Mouse (Mus musculus) G1E-ER4 (cell line): Measurements from ENCODE around the gene Alpk1. TPM values are rescaled to one million over a fixed set of nuclear protein-coding genes. Genes with fewer than 3 reads are reported as not detected.

Source experiments
- GATA1 ChIP-seq: IDR thresholded peaks from one replicate; pipeline ENCODE4 v1.8.0; 2012; ENCODE audit warnings: low read length, inconsistent platforms
- polyA plus RNA-seq: library from polyadenylated mRNA; stranded (reverse); fragments of >175 nt; gene quantifications from 2 replicates; pipeline ENCODE4 v1.2.3, GENCODE M21; 2012

Gene Alpk1
- polyA plus RNA-seq: 0.02 and 0.09 TPM in 2 replicates

GRCm38 (mm10) chr3:127780021-127780644 lies at the start of gene Alpk1:
TSS of gene Alpk1 (minus strand) at chr3:127780527.
- no peak for TF ChIP-seq GATA1

- no peak for TF ChIP-seq GATA1
Observed at GRCm38 (mm10) chr3:127827123-127827522, 46.8 kb upstream of the Alpk1 start.

GRCm38 (mm10) chr3:127826503-127826902 lies 46.2 kb upstream of the Alpk1 start:
- no peak for TF ChIP-seq GATA1

- TF ChIP-seq GATA1: no peak
Observed at GRCm38 (mm10) chr3:127823886-127824863, 43.8 kb upstream of the Alpk1 start.

DNA sequence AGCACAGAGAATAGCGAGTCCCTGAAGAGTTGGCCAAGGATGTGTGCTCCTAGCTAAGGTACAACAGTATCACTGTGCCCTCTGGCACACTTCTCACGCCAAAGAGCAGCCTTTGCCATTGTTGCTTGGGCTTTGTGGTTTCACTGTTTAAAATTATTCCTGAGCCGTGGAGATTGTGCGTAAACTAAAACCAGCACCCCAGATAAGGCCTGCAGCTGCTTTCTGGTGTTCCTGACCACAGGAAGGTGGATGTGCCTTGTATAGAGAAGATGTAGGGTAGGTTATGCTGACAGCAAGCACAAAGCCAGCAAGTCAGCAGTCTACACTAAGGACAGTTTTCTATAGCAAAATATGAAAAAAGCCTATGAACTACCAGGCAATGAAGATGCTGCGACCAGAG lies 40.9 kb upstream of the Alpk1 start:
- peak; percentile 77 for TF ChIP-seq GATA1

DNA sequence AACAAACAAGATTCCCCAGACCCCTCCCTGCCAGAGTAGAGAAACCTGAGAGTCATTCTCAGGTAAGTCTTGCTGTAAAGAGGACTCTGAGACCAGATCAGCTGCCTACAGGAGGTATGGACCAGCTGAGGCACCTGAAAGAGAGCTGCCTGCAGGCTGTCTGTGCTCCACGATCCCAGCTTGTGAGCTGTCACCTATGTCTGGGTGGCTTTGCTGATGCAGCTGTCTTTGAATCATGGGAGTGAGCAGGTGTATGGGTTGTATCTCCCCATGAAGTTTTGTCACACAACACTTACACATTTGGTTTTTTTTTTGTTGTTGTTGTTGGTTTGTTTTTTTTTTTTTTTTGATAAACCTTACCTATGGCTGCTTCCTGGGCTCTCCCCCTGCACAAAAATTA lies 40.1 kb upstream of the Alpk1 start:
- TF ChIP-seq GATA1: no peak

DNA sequence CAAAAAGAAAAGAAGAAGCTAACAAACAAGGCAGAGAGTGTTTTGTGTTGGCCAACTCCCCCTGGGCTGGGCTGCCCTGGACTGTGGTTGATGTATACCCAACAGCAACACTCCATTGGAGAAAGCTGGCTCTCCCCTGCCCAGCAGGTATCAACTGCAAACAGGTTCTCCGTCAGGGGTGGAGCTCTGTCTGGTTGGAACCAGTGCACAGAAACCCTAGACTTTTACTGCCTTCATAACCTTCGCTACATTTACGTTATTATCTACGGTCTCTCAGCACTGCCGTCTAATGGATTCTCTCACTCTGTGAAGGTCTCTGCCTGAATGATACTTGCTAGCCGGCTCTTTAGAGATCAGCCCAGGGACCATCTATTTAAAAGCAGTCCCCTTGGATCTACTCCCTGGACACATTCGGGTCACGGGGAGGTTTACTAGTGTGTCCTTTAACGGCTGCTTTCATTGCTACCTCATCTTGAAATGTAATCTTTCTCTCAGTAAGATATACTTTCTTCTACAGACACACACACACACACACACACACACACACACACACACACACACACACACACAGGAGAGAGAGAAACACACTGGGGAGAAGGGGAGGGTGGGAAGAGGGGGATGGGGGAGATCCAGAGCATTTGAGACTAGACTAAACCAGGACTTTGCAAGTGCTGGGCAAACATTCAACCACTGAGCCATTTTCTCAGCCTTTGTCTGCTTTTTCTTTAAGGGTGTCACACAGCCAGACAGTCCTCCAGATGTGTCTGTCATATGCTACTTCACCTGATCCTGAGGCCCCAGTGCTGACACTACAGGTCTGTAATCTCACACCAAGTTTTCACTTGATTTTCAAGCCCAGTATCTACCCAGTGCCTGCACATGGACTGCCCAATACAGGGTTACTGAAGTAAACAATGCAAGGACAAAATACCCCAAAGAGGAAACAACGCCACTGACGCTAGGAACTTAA lies 38.7 kb upstream of the Alpk1 start:
- no peak for TF ChIP-seq GATA1

DNA sequence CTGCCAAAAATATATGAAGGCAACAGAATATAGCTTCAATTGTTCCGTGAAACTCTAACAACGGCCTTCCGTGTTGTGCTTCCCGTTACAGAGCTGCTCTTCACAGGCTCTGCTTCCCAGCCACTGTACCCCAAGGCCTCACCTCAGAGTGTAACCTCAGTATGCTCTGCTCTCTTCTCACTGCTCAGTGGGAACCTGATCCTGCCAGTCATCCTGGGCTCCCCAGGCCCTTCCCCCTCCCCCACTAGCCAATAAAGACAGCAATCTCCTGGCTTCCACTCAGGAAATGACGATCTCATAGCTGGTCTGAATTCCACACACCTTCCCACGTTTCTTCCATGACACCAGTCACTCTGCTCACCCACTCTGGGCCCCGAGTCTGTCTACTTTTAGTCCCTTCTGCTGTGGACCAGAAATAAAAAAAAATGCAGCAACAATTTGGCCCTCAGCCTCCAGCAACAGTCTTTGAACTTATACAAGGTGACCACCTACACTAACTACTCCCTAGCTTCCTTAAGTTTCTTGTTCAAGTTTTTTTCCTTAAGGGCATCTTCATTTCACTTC lies 36.9 kb upstream of the Alpk1 start:
- no peak for TF ChIP-seq GATA1

GRCm38 (mm10) chr3:127809103-127809502 lies 28.8 kb upstream of the Alpk1 start:
- no peak for TF ChIP-seq GATA1

DNA sequence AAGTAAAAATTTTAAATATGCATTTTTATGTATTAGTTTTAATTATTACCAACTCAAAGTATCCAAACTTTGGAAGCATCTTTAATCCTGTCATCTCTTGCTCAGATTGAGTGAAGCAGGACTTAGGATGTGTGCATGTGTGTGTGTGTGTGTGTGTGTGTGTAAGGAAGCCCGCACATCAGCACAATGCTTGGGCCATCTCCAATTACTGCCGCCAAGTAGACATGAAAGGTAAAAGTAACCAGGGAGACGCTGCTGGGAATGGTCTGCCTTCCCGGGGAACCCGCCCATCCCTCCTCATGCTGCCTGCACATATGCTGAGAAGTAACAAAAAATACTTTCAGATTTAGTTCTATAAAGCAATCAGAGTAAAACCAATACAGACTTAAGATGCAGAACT lies 27.5 kb upstream of the Alpk1 start:
- no peak for TF ChIP-seq GATA1

DNA sequence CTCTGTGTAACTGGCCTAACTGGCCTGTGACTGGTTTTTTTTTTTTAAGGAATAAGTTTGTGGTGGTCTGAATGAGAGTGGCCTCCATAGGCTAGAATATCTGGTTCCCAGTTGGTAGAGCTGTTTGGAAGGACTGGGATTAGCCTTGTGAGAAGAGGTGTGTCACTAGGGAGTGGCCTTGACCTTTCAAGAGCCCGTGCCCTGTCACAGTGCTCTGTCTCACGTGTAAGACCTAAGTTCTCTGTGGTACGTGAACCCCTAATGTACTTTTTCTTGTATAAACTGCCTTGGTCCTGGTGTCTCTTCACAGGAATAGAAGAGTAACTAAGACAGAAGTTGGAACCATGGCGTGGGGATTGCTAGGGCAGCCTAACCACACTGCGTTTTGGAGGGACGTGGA lies 25.7 kb upstream of the Alpk1 start:
- no peak for TF ChIP-seq GATA1

DNA sequence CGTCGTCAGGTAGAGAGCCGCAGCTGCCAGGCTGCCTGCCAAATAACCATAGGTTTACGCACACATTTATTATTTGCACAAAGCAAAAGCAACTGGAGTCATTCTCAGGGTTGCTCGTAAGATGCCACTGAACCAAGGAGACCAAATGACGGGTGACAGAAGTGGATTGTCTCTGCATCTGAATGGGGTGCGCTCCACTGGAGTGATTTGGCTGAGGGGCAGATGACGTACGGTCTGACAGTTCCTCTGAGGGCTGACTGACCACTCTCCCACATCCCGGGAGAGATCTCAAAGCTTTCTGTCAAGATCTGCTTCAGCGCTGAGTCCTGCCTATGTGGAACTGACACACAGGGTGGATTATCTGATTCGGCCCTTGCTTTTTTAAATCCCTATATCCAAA lies 24.7 kb upstream of the Alpk1 start:
- TF ChIP-seq GATA1: no peak

GRCm38 (mm10) chr3:127804439-127804838 lies 24.1 kb upstream of the Alpk1 start:
- TF ChIP-seq GATA1: no peak

DNA sequence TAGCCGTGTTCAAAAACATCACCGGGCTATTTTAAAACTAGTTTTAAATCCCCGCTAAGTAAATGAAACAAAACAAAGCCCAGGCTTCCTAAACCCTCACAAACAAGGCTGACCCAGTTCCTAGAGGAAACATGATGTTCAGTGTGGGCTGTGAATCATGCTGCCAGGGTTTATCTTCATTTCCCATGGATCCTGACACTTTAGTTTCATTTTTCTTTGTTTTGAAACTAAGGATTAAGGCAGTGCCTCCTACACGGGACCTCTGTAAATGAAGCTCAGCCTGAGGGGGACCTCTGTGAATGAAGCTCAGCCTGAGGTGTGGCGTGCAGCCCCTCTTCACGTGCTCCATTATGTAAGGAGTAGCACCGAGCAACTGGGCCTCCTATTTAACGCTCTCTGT lies 22.5 kb upstream of the Alpk1 start:
- no peak for TF ChIP-seq GATA1

- no peak for TF ChIP-seq GATA1
Observed at GRCm38 (mm10) chr3:127801162-127801561, 20.8 kb upstream of the Alpk1 start.
